Mouse (Mus musculus): ENCODE data around the gene Sema6d.

The Sema6d gene

GRCm38 (mm10) chr2:124612727-124613510 is 523.1 kb downstream of the Sema6d start:
- DNase-seq (ENCODE audit: low spot score in 2 of 2): no peak

- no peak for DNase-seq (ENCODE audit: low spot score in 2 of 2)
These were observed 524.0 kb downstream of the Sema6d start for GRCm38 (mm10) chr2:124613671-124614210.

- no peak for DNase-seq (ENCODE audit: low spot score in 2 of 2)
These were observed 527.0 kb downstream of the Sema6d start for GRCm38 (mm10) chr2:124616746-124617145.

GRCm38 (mm10) chr2:124617440-124617839 is 527.7 kb downstream of the Sema6d start:
- no peak for DNase-seq (ENCODE audit: low spot score in 2 of 2)

- no peak for DNase-seq (ENCODE audit: low spot score in 2 of 2)
These were observed 528.3 kb downstream of the Sema6d start for GRCm38 (mm10) chr2:124618091-124618490.

GRCm38 (mm10) chr2:124618526-124619219 is 528.9 kb downstream of the Sema6d start:
- DNase-seq (ENCODE audit: low spot score in 2 of 2): no peak

GRCm38 (mm10) chr2:124620470-124620869 is 530.7 kb downstream of the Sema6d start:
- no peak for DNase-seq (ENCODE audit: low spot score in 2 of 2)

GRCm38 (mm10) chr2:124621972-124622621 is 532.3 kb downstream of the Sema6d start:
- DNase-seq (ENCODE audit: low spot score in 2 of 2): no peak

- no peak for DNase-seq (ENCODE audit: low spot score in 2 of 2)
These were observed 534.6 kb downstream of the Sema6d start for GRCm38 (mm10) chr2:124624247-124624929.

- no peak for DNase-seq (ENCODE audit: low spot score in 2 of 2)
These were observed 536.7 kb downstream of the Sema6d start for GRCm38 (mm10) chr2:124626425-124626824.

GRCm38 (mm10) chr2:124627664-124628063 is 537.9 kb downstream of the Sema6d start:
- DNase-seq (ENCODE audit: low spot score in 2 of 2): no peak

- DNase-seq (ENCODE audit: low spot score in 2 of 2): no peak
These were observed 538.9 kb downstream of the Sema6d start for GRCm38 (mm10) chr2:124628701-124629100.

GRCm38 (mm10) chr2:124634400-124634998 is 544.7 kb downstream of the Sema6d start:
- DNase-seq (ENCODE audit: low spot score in 2 of 2): no peak

- no peak for DNase-seq (ENCODE audit: low spot score in 2 of 2)
These were observed 545.6 kb downstream of the Sema6d start for GRCm38 (mm10) chr2:124635271-124635865.

GRCm38 (mm10) chr2:124637080-124637479 is 547.3 kb downstream of the Sema6d start:
- no peak for DNase-seq (ENCODE audit: low spot score in 2 of 2)

GRCm38 (mm10) chr2:124639221-124639963 is 549.6 kb downstream of the Sema6d start:
- no peak for DNase-seq (ENCODE audit: low spot score in 2 of 2)

GRCm38 (mm10) chr2:124640500-124641193 is 550.9 kb downstream of the Sema6d start:
- no peak for DNase-seq (ENCODE audit: low spot score in 2 of 2)

GRCm38 (mm10) chr2:124641194-124641558 is 551.4 kb downstream of the Sema6d start:
- no peak for DNase-seq (ENCODE audit: low spot score in 2 of 2)

- DNase-seq (ENCODE audit: low spot score in 2 of 2): no peak
These were observed 552.4 kb downstream of the Sema6d start for GRCm38 (mm10) chr2:124642131-124642530.

- DNase-seq (ENCODE audit: low spot score in 2 of 2): no peak
These were observed 560.8 kb downstream of the Sema6d start for GRCm38 (mm10) chr2:124650609-124651008.

Data from left cerebral cortex, adult 9 months (tissue).